Mouse (Mus musculus): Measurements from ENCODE around the gene Vmn1r126. TPM values are rescaled to one million over a fixed set of nuclear protein-coding genes. Genes with fewer than 3 reads are reported as not detected.
"Not testable (repeated sequence)": the region's sequence is repeated elsewhere in the genome, so short reads cannot be mapped to it uniquely, and the experiment has no call there.

Gene Vmn1r126
- not detected in 2 replicates for polyA plus RNA-seq (2015; fragmentation: Nextera tagmentation; extraction: Ambion mirVana)

DNA sequence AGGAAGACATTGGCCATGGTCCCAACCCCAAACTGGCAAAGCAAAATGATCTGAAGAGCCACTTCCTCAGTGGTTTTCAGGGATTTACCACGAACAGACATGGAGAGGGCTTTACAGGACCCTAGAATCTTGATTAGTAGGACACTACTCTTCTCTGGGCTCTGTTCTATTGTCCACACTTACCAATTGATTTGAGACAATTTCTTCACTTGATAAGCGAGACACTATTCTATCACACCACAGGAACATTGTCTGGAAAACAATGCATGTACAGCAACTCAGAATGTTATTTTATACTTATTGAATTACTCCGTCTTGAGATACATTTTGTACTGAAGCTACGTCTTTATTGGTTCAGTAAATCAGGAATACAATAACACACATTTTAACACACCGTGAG lies at the start of gene Vmn1r126:
TSS of gene Vmn1r126 (minus strand) at position 101 of the 400 bp plus-strand sequence.
- not testable (repeated sequence) for ATAC-seq (ENCODE audit: low read depth); H3K4me1 ChIP-seq (replicated peaks); H3K9me3 ChIP-seq (replicated peaks); H3K4me2 ChIP-seq; H3K9ac ChIP-seq; H3K27me3 ChIP-seq; H3K36me3 ChIP-seq; H3K4me3 ChIP-seq (replicated peaks); DNase-seq; H3K27ac ChIP-seq
- WGBS (ENCODE audit: insufficient replicate concordance) = no CpG with 5 or more reads among the region's 5 CpGs

DNA sequence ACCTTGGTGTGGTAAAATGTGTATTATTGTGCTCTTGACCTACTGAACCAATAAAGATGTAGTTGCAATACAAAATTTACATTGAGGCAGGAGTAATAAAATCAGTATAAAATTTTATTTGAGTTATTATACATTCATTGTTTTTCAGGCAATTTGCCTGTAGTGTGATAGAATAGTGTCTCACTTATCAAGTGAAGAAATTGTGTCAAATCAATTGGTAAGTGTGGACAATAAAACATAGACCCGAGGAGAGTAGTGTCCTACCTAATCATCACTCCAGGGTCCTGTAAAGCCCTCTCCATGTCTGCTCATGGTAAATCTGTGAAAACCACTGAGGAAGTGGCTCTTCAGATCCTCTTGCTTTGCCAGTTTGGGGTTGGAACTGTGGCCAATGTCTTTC lies 47.8 kb upstream of the Vmn1r126 start, which contains the start of gene Vmn1r128:
TSS of gene Vmn1r128 (plus strand) at position 301 of the 400 bp plus-strand sequence.
- ATAC-seq (ENCODE audit: low read depth); H3K4me3 ChIP-seq (replicated peaks); H3K36me3 ChIP-seq; H3K4me2 ChIP-seq; H3K27me3 ChIP-seq; H3K27ac ChIP-seq; DNase-seq; H3K4me1 ChIP-seq (replicated peaks); H3K9me3 ChIP-seq (replicated peaks); H3K9ac ChIP-seq: not testable (repeated sequence)
- WGBS (ENCODE audit: insufficient replicate concordance) = 50% methylated on average over 1 of the region's 1 CpGs

GRCm38 (mm10) chr7:21319761-21320160 lies 18.5 kb upstream of the Vmn1r126 start, which contains the start of gene Vmn1r127:
TSS of gene Vmn1r127 (minus strand) at chr7:21319861.
- H3K9ac ChIP-seq; H3K9me3 ChIP-seq (replicated peaks); H3K27me3 ChIP-seq; H3K27ac ChIP-seq; H3K36me3 ChIP-seq; H3K4me3 ChIP-seq (replicated peaks); DNase-seq; H3K4me1 ChIP-seq (replicated peaks); ATAC-seq (ENCODE audit: low read depth); H3K4me2 ChIP-seq: not testable (repeated sequence)
- WGBS (ENCODE audit: insufficient replicate concordance) = no CpG with 5 or more reads among the region's 3 CpGs

GRCm38 (mm10) chr7:21271879-21272278 lies 29.4 kb downstream of the Vmn1r126 start, which contains the start of gene Vmn1r125:
TSS of gene Vmn1r125 (plus strand) at chr7:21272179.
- not testable (repeated sequence) for H3K9ac ChIP-seq; H3K4me3 ChIP-seq (replicated peaks); H3K36me3 ChIP-seq; H3K4me1 ChIP-seq (replicated peaks); H3K27me3 ChIP-seq; ATAC-seq (ENCODE audit: low read depth); DNase-seq; H3K4me2 ChIP-seq; H3K9me3 ChIP-seq (replicated peaks); H3K27ac ChIP-seq
- WGBS (ENCODE audit: insufficient replicate concordance) = 43% methylated on average over 3 of the region's 3 CpGs

GRCm38 (mm10) chr7:21260517-21260916 lies 40.8 kb downstream of the Vmn1r126 start, which contains the start of gene Vmn1r124:
TSS of gene Vmn1r124 (minus strand) at chr7:21260617.
- H3K27me3 ChIP-seq; H3K27ac ChIP-seq; H3K9ac ChIP-seq; ATAC-seq (ENCODE audit: low read depth); H3K4me3 ChIP-seq (replicated peaks); H3K4me1 ChIP-seq (replicated peaks); H3K4me2 ChIP-seq; H3K9me3 ChIP-seq (replicated peaks); H3K36me3 ChIP-seq; DNase-seq: not testable (repeated sequence)
- 64% methylated on average over 4 of the region's 4 CpGs for WGBS (ENCODE audit: insufficient replicate concordance)

Other genes starting within 250 kb of the Vmn1r126 start
- gene Vmn1r120, start 247.7 kb downstream of the Vmn1r126 start, polyA plus RNA-seq (2015; fragmentation: Nextera tagmentation; extraction: Ambion mirVana) = not detected in 2 replicates
- not detected in 2 replicates for gene Vmn1r121, start 203.0 kb downstream of the Vmn1r126 start, polyA plus RNA-seq (2015; fragmentation: Nextera tagmentation; extraction: Ambion mirVana)
- not detected in 2 replicates for gene Vmn1r122, start 167.3 kb downstream of the Vmn1r126 start, polyA plus RNA-seq (2015; fragmentation: Nextera tagmentation; extraction: Ambion mirVana)
- gene Vmn1r123, start 139.3 kb downstream of the Vmn1r126 start, polyA plus RNA-seq (2015; fragmentation: Nextera tagmentation; extraction: Ambion mirVana) = not detected in 2 replicates
- not detected in 2 replicates for gene Gm5157, start 111.0 kb downstream of the Vmn1r126 start, polyA plus RNA-seq (2015; fragmentation: Nextera tagmentation; extraction: Ambion mirVana)
- not detected in 2 replicates for gene Vmn1r124, start 40.9 kb downstream of the Vmn1r126 start, polyA plus RNA-seq (2015; fragmentation: Nextera tagmentation; extraction: Ambion mirVana)
- not detected in 2 replicates for gene Vmn1r125, start 29.3 kb downstream of the Vmn1r126 start, polyA plus RNA-seq (2015; fragmentation: Nextera tagmentation; extraction: Ambion mirVana)
- gene Vmn1r127, start 18.4 kb upstream of the Vmn1r126 start, polyA plus RNA-seq (2015; fragmentation: Nextera tagmentation; extraction: Ambion mirVana) = not detected in 2 replicates
- gene Vmn1r128, start 47.9 kb upstream of the Vmn1r126 start, polyA plus RNA-seq (2015; fragmentation: Nextera tagmentation; extraction: Ambion mirVana) = not detected in 2 replicates
- gene Vmn1r129, start 59.8 kb upstream of the Vmn1r126 start, polyA plus RNA-seq (2015; fragmentation: Nextera tagmentation; extraction: Ambion mirVana) = not detected in 2 replicates
- not detected in 2 replicates for gene Gm6882, start 131.3 kb upstream of the Vmn1r126 start, polyA plus RNA-seq (2015; fragmentation: Nextera tagmentation; extraction: Ambion mirVana)
- gene Vmn1r130, start 210.3 kb upstream of the Vmn1r126 start, polyA plus RNA-seq (2015; fragmentation: Nextera tagmentation; extraction: Ambion mirVana) = not detected in 2 replicates
- gene Vmn1r131, start 244.6 kb upstream of the Vmn1r126 start, polyA plus RNA-seq (2015; fragmentation: Nextera tagmentation; extraction: Ambion mirVana) = not detected in 2 replicates